Mouse (Mus musculus) MEL (cell line): ENCODE results near the gene Rdh7.

Source experiments
- CTCF ChIP-seq, 3 experiments: IDR thresholded peaks in 2 of 3; conservative IDR thresholded peaks in 1 of 3; 2 replicates each; pipeline ENCODE4 v1.5.1; 2011 to 2012; ENCODE audit warnings: low read length in 3 of 3, low read depth in 2 of 3, mild to moderate bottlenecking in 2 of 3, improper control_type of control experiment in 1 of 3, inconsistent platforms in 1 of 3, mixed read lengths in 1 of 3, moderate library complexity in 1 of 3; ENCODE audit not compliant: control insufficient read depth in 1 of 3, insufficient read depth in 1 of 3, poor library complexity in 1 of 3, severe bottlenecking in 1 of 3
- GABPA ChIP-seq: IDR thresholded peaks from 2 replicates; pipeline ENCODE4 v1.6.1; 2012; ENCODE audit warnings: low read depth, mild to moderate bottlenecking, inconsistent platforms, low read length, improper control_type of control experiment, moderate library complexity
- HCFC1 ChIP-seq: IDR thresholded peaks from 2 replicates; pipeline ENCODE4 v1.6.1; 2012; ENCODE audit warnings: low read depth, mild to moderate bottlenecking, inconsistent platforms, low read length, improper control_type of control experiment, moderate library complexity
- MAFK ChIP-seq: IDR thresholded peaks from 2 replicates; pipeline ENCODE4 v1.6.1; 2011; ENCODE audit warnings: low read depth, mild to moderate bottlenecking, low read length, improper control_type of control experiment, borderline replicate concordance
- MAX ChIP-seq: IDR thresholded peaks from 2 replicates; pipeline ENCODE4 v1.6.1; 2011; ENCODE audit warnings: low read length, improper control_type of control experiment
- MXI1 ChIP-seq: IDR thresholded peaks from 2 replicates; pipeline ENCODE4 v1.6.1; 2011; ENCODE audit warnings: mild to moderate bottlenecking, low read depth, low read length, improper control_type of control experiment
- MYC ChIP-seq: IDR thresholded peaks from 2 replicates; pipeline ENCODE4 v1.6.1; 2011; ENCODE audit warnings: low read depth, mild to moderate bottlenecking, low read length, improper control_type of control experiment, moderate library complexity
- NELFE ChIP-seq: IDR thresholded peaks from 2 replicates; pipeline ENCODE4 v1.6.1; 2011; ENCODE audit warnings: low read depth, low read length, improper control_type of control experiment
- RAD21 ChIP-seq: IDR thresholded peaks from 2 replicates; pipeline ENCODE4 v1.6.1; 2011; ENCODE audit warnings: mild to moderate bottlenecking, low read depth, low read length, improper control_type of control experiment
- RCOR1 ChIP-seq: IDR thresholded peaks from 2 replicates; pipeline ENCODE4 v1.6.1; 2012; ENCODE audit warnings: low read depth, mild to moderate bottlenecking, inconsistent platforms, low read length, improper control_type of control experiment
- TCF12 ChIP-seq: IDR thresholded peaks from 2 replicates; pipeline ENCODE4 v1.6.1; 2014; ENCODE audit warnings: low read depth, mild to moderate bottlenecking, inconsistent platforms, low read length, improper control_type of control experiment, moderate library complexity
- ZKSCAN1 ChIP-seq: IDR thresholded peaks from 2 replicates; pipeline ENCODE4 v1.6.1; 2012; ENCODE audit warnings: low read depth, mild to moderate bottlenecking, inconsistent platforms, low read length, improper control_type of control experiment, moderate library complexity
- ZMIZ1 ChIP-seq: IDR thresholded peaks from 2 replicates; pipeline ENCODE4 v1.6.1; 2012; ENCODE audit warnings: low read depth, mild to moderate bottlenecking, inconsistent platforms, low read length, improper control_type of control experiment, moderate library complexity
- ZNF384 ChIP-seq: IDR thresholded peaks from 2 replicates; pipeline ENCODE4 v1.6.1; 2012; ENCODE audit warnings: low read depth, mild to moderate bottlenecking, inconsistent platforms, low read length, improper control_type of control experiment

DNA sequence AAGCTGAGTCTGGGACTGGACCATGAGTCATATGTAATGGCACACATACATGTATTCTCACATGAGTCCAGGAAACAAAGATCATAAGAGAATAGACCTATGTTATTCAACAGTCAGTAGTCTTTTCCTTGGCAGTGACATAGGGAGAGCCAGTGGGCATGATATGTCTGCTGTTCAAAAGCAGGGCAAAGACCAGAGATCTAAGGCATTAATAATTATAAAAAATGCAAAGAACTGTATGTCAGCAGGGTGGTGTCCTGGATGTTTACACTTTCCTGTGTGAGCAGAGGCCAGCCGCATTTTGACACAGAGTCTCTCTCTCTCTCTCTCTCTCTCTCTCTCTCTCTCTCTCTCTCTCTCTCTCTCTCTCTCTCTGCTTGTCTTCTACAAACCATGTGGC lies 39.0 kb downstream of the Rdh7 start, which contains the start of gene Rdh19:
- TF ChIP-seq GABPA (no peak), ZMIZ1 (no peak), NELFE (no peak), MAFK (no peak), MAX (no peak), HCFC1 (no peak), CTCF (IDR thresholded peaks at IDR 0.05 in 2 of 3, conservative IDR thresholded peaks at IDR 0.05 in 1 of 3; ENCODE audit: control insufficient read depth in 1 of 3, insufficient read depth in 1 of 3, low read depth in 2 of 3, low read length in 3 of 3, poor library complexity in 1 of 3, severe bottlenecking in 1 of 3) (no peak), MXI1 (no peak), TCF12 (no peak), ZNF384 (no peak), RCOR1 (no peak), RAD21 (no peak), ZKSCAN1 (no peak), MYC (no peak)
